Mouse (Mus musculus) liver, adult 2 months (tissue): ENCODE measurements around the gene Lima1. TPM values are rescaled to one million over a fixed set of nuclear protein-coding genes. Genes with fewer than 3 reads are reported as not detected.

Experiments
- DNase-seq: peaks from one replicate; pipeline ENCODE4 v3.0.0-alpha.2; 2011; ENCODE audit warnings: low read depth, low spot score; ENCODE audit errors: extremely low read depth
- H3K27ac ChIP-seq: fragments of 200-500 bp; replicated peaks from 2 replicates; pipeline ENCODE4 v1.5.1; 2012; ENCODE audit warnings: low read depth, mild to moderate bottlenecking, control low read depth, inconsistent platforms, low read length; ENCODE audit not compliant: insufficient read depth
- H3K27me3 ChIP-seq: fragments of 200-500 bp; 2 replicates; pipeline ENCODE4 v1.6.1; 2012; ENCODE audit warnings: mild to moderate bottlenecking, moderate library complexity, low read length, inconsistent platforms; ENCODE audit not compliant: control insufficient read depth, insufficient read depth
- H3K36me3 ChIP-seq: fragments of 200-500 bp; 2 replicates; pipeline ENCODE4 v1.6.1; 2012; ENCODE audit warnings: low read length, inconsistent platforms; ENCODE audit not compliant: control insufficient read depth, insufficient read depth
- H3K4me1 ChIP-seq: fragments of 200-500 bp; 2 replicates; pipeline ENCODE4 v1.6.1; 2011; ENCODE audit warnings: low read length; ENCODE audit not compliant: control insufficient read depth, insufficient read depth
- H3K4me3 ChIP-seq: fragments of 200-500 bp; 2 replicates; pipeline ENCODE4 v1.5.1; 2011; ENCODE audit warnings: low read depth, mild to moderate bottlenecking, control low read depth, low read length, moderate library complexity; ENCODE audit not compliant: insufficient read depth
- H3K79me2 ChIP-seq: fragments of 200-500 bp; 2 replicates; pipeline ENCODE4 v1.6.1; 2012; ENCODE audit warnings: inconsistent platforms, mild to moderate bottlenecking, low read length, moderate library complexity; ENCODE audit not compliant: control insufficient read depth, insufficient read depth
- H3K9ac ChIP-seq: fragments of 200-500 bp; 2 replicates; pipeline ENCODE4 v1.6.1; 2012; ENCODE audit warnings: low read depth, mild to moderate bottlenecking, control low read depth, inconsistent platforms, low read length
- CTCF ChIP-seq: fragments of 200-500 bp; IDR thresholded peaks from 2 replicates; pipeline ENCODE4 v1.5.1; 2011; ENCODE audit warnings: low read depth, low read length, control low read depth
- POLR2A ChIP-seq: fragments of 200-500 bp; IDR thresholded peaks from 2 replicates; pipeline ENCODE4 v1.6.1; 2011; ENCODE audit warnings: low read length, control low read depth; ENCODE audit not compliant: insufficient read depth; ENCODE audit errors: extremely low read depth
- WGBS: fragments of 180-500 bp; shearing (Covaris S2); methylation state at CpG from one replicate; pipeline ENCODE4 v1.1.7; 2018; 5-methylcytosine and 5-hydroxymethylcytosine counted together
- polyA plus RNA-seq: library from polyadenylated mRNA; depleted of rRNA; stranded (reverse); fragments of >200 nt; gene quantifications from 2 replicates; pipeline ENCODE4 v1.2.3, GENCODE M21; 2012
- total RNA-seq: library from RNA; depleted of rRNA; stranded (reverse); fragments of >200 nt; gene quantifications from 2 replicates; pipeline ENCODE4 v1.2.3, GENCODE M21; 2014

The Lima1 gene
- total and polyA plus RNA-seq, 2 experiments, result 11.2 to 28.9 TPM

DNA sequence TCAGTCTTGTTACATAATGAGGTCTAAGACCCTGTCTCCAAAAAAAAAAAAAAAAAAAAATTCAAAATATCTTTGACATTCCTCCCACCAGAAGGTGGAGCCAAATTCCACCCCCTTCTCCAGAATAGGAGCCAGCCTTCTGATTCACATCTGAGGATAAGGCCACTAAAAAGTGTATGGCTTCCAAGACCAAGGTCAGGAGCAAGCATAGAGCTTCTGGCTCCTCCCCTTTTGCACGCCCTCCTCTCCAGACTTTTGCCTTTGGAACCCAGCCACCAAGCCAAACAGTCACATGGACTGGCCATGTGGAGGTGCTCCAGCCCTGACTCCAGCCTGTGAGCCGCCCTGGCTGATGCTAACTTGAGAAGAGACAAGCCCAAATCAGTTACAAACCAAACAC, 35.3 kb downstream of the Lima1 start:
- TF ChIP-seq CTCF (peak; percentile 35; the same call in 1 of the 2 replicates), POLR2A (no peak)
- peaks cover 38% of the 10 kb centered on the region for H3K4me1 ChIP-seq
- peaks cover 4% of the 10 kb centered on the region; the same call in 1 of the 2 replicates for H3K79me2 ChIP-seq
- H3K9ac ChIP-seq, result no peak overlapping the region
- WGBS, result 8% methylated on average over 2 of the region's 2 CpGs
- peak overlapping the region; percentile 88 for H3K27ac ChIP-seq
- no peak overlapping the region for H3K4me3 ChIP-seq
- peaks cover 8% of the 10 kb centered on the region; the same call in 1 of the 2 replicates for H3K36me3 ChIP-seq
- H3K27me3 ChIP-seq, result no peaks in the 10 kb centered on the region
- peak; percentile 91 for DNase-seq

GRCm38 (mm10) chr15:99839165-99839840, 36.0 kb downstream of the Lima1 start:
- Histone ChIP-seq H3K27me3 (no peaks in the 10 kb centered on the region), H3K9ac (no peak overlapping the region), H3K27ac (peak overlapping the region; percentile 88), H3K4me3 (no peak overlapping the region), H3K4me1 (peaks cover 33% of the 10 kb centered on the region), H3K79me2 (peaks cover 4% of the 10 kb centered on the region; the same call in 1 of the 2 replicates), H3K36me3 (peaks cover 8% of the 10 kb centered on the region; the same call in 1 of the 2 replicates)
- WGBS, result 44% methylated on average over 13 of the region's 13 CpGs
- DNase-seq, result peak; percentile 71
- no peak for TF ChIP-seq CTCF
- no peak for TF ChIP-seq POLR2A

DNA sequence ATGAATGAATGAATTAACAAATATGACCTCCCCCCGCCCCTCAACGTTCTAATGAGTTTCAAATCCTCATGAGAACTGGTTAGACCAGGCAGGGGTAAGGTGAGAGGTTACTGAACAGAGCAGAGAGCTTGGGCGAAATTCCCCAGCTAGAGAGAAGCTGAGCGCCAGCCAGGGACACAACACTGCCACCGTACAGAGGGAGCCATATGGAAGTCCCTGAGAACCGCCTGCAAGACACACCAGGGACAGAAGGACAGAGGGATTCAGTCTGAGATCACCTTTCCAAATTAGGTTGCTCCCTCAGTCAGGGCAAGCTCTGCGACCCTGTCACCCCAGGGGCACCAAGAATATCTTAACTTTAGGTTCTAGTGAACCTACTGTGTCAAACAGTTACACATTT, 37.7 kb downstream of the Lima1 start:
- H3K27ac ChIP-seq, result peak overlapping the region; percentile 61
- H3K4me3 ChIP-seq, result no peak overlapping the region
- peaks cover 31% of the 10 kb centered on the region for H3K4me1 ChIP-seq
- WGBS, result 68% methylated on average over 7 of the region's 7 CpGs
- H3K36me3 ChIP-seq, result peaks cover 5% of the 10 kb centered on the region; the same call in 1 of the 2 replicates
- H3K79me2 ChIP-seq, result peaks cover 8% of the 10 kb centered on the region; the same call in 1 of the 2 replicates
- no peak for DNase-seq
- TF ChIP-seq POLR2A (no peak), CTCF (no peak)
- H3K9ac ChIP-seq, result no peak overlapping the region; the same call in 1 of the 2 replicates
- H3K27me3 ChIP-seq, result no peaks in the 10 kb centered on the region

GRCm38 (mm10) chr15:99835191-99835590, 40.1 kb downstream of the Lima1 start:
- TF ChIP-seq POLR2A, result 0 out of 2 replicates have a peak, but pooled peaks have one; percentile 5
- no peak for TF ChIP-seq CTCF
- Histone ChIP-seq H3K27me3 (no peaks in the 10 kb centered on the region), H3K4me3 (no peak overlapping the region), H3K4me1 (peaks cover 26% of the 10 kb centered on the region), H3K27ac (peak overlapping the region; percentile 93), H3K79me2 (peaks cover 10% of the 10 kb centered on the region; the same call in 1 of the 2 replicates), H3K36me3 (no peaks in the 10 kb centered on the region), H3K9ac (peak overlapping the region; percentile 29; the same call in 1 of the 2 replicates)
- DNase-seq, result peak; percentile 90
- WGBS, result 17% methylated on average over 9 of the region's 9 CpGs

GRCm38 (mm10) chr15:99834681-99835080, 40.6 kb downstream of the Lima1 start:
- H3K79me2 ChIP-seq, result peaks cover 10% of the 10 kb centered on the region; the same call in 1 of the 2 replicates
- TF ChIP-seq POLR2A, result no peak
- no peak for TF ChIP-seq CTCF
- no peak overlapping the region for H3K9ac ChIP-seq
- WGBS, result 50% methylated on average over 3 of the region's 3 CpGs
- H3K27ac ChIP-seq, result peak overlapping the region; percentile 93
- no peak overlapping the region for H3K4me3 ChIP-seq
- H3K4me1 ChIP-seq, result peaks cover 25% of the 10 kb centered on the region
- no peaks in the 10 kb centered on the region for H3K36me3 ChIP-seq
- no peak for DNase-seq
- no peaks in the 10 kb centered on the region for H3K27me3 ChIP-seq
